Mouse (Mus musculus) large intestine, adult 2 months (tissue): ENCODE measurements around the gene Syne2. TPM values are rescaled to one million over a fixed set of nuclear protein-coding genes. Genes with fewer than 3 reads are reported as not detected.
A peak's percentile ranks its signal among the peaks of the same experiment; 100 is the strongest.

Experiments
- DNase-seq: peaks from one replicate; pipeline ENCODE4 v3.0.0-alpha.2; 2012; ENCODE audit warnings: low read depth, low spot score
- WGBS: fragments of 180-500 bp; shearing (Covaris S2); methylation state at CpG from one replicate; pipeline ENCODE4 v1.1.7; 2018; 5-methylcytosine and 5-hydroxymethylcytosine counted together
- polyA plus RNA-seq: library from polyadenylated mRNA; depleted of rRNA; stranded (reverse); fragments of >200 nt; gene quantifications from 2 replicates; pipeline ENCODE4 v1.2.3, GENCODE M21; 2012

The Syne2 gene
- polyA plus RNA-seq, 1 experiment, result 22.3 TPM

GRCm38 (mm10) chr12:76013480-76013879 lies 195.5 kb downstream of the Syne2 start:
- 43% methylated on average over 4 of the region's 4 CpGs for WGBS
- no peak for DNase-seq

- 20% methylated on average over 15 of the region's 15 CpGs for WGBS
- DNase-seq, result no peak
These were observed 197.1 kb downstream of the Syne2 start for GRCm38 (mm10) chr12:76015026-76015425.

DNA sequence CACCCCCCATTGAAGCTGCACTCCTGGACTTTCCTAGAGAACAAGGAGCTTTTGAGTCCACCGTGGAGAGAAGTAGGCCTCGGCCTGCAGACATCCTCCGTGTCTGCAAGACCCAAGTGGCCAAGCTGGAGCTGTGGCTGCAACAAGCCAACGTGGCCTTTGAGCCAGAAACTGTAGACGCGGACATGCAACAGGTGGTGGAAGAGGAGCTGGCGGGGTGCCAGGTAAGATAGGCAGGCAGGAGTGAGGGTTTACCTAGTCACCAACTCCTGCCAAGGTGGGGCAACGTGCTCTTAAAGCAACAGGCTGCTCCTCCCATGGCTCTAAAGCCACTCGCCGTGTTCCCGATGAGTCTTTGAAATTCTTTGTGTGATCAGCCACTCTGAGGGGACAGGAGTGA lies 197.6 kb downstream of the Syne2 start:
- DNase-seq, result peak; percentile 78
- WGBS, result 35% methylated on average over 11 of the region's 11 CpGs

DNA sequence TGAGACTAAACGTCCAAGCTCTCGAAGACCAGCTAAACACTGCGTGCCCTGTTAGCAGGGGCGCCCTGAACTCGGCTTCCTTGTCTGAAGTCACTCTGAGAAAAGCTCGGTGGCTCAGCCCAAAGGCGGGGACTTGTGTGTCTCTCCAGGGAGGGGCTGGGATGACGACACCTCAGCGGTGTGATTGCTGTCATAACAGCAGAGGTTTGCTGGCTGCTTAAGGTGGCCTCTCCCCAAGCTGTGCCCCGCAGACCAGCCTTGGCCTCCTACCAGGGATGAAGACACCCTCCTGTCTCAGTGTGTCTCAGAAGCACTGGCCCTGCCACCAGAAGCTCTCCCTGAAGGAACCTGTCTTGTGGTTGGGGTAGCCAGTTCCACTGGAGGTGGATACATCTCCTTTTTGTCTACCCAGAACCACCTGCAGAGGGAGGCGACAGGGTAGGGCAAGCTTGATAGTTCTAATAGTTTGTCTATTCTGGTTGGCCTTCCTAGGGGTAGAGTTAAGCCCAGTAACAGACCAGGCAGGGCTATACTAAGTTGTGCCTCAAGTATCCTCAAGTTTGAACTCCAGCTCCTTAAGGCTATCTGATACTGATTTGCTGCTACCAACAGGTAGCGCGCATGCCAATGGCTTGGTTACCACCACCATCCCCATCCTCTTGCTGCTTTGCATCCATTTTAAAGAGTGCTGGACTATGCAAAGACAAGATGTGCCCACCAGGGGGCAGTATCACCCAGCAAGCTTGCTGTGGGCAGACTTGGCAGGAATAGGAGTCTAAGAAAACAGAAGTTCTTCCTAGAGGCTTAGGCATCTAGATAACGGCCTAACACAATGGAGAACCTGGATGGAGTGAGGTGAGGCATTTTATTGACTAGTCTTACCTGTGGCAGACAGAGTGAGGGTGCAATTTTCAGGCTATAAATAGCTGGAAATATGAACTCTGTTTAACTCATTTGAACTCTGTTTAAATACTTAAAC lies 198.5 kb downstream of the Syne2 start:
- 41% methylated on average over 14 of the region's 14 CpGs for WGBS
- no peak for DNase-seq

GRCm38 (mm10) chr12:76018640-76019039 lies 200.7 kb downstream of the Syne2 start:
- 22% methylated on average over 8 of the region's 8 CpGs for whole genome bisulfite sequencing
- peak; percentile 75 for DNase-seq

- DNase-seq, result no peak
- WGBS, result 86% methylated on average over 8 of the region's 8 CpGs
These were observed 224.4 kb downstream of the Syne2 start for GRCm38 (mm10) chr12:76042301-76042700.

GRCm38 (mm10) chr12:76046561-76046960 lies 228.6 kb downstream of the Syne2 start:
- WGBS, result 92% methylated on average over 6 of the region's 6 CpGs
- no peak for DNase-seq

- DNase-seq, result no peak
- WGBS, result 93% methylated on average over 3 of the region's 3 CpGs
These were observed 230.0 kb downstream of the Syne2 start for GRCm38 (mm10) chr12:76047921-76048320.

DNA sequence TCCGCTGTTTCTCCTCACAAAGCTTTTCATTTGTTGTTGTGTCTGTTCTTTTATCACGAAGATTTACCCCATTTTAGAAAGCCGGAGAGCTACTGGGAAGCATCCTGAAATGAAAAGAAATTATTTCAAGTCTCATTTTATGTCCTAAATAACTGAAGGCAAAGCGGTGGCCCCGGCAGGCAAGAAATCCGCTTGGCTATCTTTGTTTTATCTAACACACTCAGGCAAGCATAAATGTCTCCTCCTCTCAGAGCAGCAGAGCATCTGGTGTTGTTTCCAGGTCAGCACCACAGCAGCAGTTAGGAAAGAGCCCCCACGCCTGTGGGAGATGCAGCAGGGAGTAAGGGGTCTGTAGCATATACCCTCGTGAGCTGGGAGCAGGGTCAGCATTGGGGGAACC lies 230.7 kb downstream of the Syne2 start:
- WGBS, result 94% methylated on average over 8 of the region's 8 CpGs
- no peak for DNase-seq

- 38% methylated on average over 5 of the region's 5 CpGs for WGBS
- no peak for DNase-seq
These were observed 231.4 kb downstream of the Syne2 start for GRCm38 (mm10) chr12:76049343-76049742.

GRCm38 (mm10) chr12:76051879-76052278 lies 233.9 kb downstream of the Syne2 start:
- no peak for DNase-seq
- WGBS, result 93% methylated on average over 9 of the region's 9 CpGs

DNA sequence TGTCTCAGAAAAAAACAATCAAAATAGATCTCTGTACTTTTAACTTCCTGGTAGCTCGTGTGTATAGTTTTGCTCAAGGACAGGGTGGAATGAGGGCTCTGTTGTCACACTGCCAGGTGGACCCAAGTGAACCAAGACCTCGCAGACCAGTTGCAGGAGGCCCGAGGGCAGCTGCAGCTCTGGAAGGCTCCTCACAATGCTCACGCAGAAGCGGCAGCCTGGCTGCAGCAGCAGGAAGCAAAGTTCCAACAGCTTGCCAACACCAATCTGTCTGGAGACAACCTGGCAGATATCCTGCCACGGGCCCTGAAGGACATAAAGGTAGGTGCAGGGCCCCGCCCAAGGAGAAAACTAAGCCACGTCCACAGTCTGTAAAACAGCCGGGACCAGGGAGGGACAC lies 236.7 kb downstream of the Syne2 start:
- DNase-seq, result peak; percentile 75
- WGBS, result 32% methylated on average over 9 of the region's 9 CpGs

- DNase-seq, result no peak
- 91% methylated on average over 4 of the region's 4 CpGs for WGBS
These were observed 245.1 kb downstream of the Syne2 start for GRCm38 (mm10) chr12:76063001-76063400.

DNA sequence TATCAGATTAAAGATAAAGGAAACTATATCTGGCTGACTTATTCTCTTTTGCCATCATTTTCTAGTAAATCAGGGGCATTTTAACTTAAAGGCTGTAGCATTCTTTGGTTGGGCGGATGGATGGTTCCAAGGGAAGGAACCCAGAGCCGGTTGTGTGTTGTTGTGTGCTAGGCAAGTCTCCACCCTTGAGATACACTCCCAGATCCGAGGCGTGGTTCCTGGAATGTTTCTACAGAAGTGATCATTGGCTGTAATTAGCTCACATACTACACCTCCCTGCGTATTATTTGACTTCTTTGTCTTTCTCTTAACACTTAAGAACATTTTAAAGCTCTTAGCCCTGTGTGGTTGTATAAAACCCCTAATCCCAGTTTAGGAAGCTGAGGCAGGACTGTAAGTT lies 252.5 kb downstream of the Syne2 start:
- 40% methylated on average over 5 of the region's 5 CpGs for WGBS
- no peak for DNase-seq

- 73% methylated on average over 19 of the region's 19 CpGs for WGBS
These were observed 254.3 kb downstream of the Syne2 start for GRCm38 (mm10) chr12:76071935-76072849.

DNA sequence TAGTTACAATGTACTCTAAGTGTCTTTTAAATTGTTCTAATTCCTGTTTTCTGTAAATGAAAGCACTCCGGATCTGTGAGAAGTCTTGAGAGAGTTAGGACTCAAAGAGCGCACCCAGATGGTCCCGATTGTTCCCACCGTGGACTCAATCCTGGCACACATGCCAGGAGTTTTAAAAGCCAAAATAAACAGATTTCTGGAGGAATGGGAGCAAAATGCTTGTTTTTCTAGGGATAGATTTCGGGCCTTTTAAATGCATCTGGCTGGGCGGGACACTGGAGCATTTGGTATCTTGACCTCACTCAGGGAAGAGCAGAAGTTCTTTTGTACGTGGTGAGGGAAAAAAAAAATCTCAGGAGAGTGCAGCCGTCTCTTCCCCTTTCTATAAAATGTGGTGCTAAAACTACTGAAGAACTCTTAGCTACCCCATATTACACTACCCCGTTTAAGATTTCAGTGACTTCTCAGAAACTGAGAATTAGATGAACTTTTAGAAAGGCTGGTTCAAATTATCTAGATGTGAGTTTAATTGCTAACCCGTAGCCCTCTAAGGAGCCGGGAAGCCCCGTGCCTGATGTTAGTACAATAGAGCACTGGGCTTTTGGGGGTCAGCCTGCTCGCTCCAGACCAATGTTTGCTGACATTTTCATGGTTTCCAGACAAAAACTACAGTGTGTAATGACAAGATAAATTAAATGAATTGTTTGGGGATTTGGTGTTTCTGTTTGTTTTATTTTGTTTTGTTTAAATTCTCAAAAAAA lies 255.3 kb downstream of the Syne2 start:
- DNase-seq, result no peak
- WGBS, result 73% methylated on average over 13 of the region's 13 CpGs

More at GRCm38 (mm10) chr12:76071935-76072849, 254.3 kb downstream of the Syne2 start:
- DNase-seq, result no peak

DNA sequence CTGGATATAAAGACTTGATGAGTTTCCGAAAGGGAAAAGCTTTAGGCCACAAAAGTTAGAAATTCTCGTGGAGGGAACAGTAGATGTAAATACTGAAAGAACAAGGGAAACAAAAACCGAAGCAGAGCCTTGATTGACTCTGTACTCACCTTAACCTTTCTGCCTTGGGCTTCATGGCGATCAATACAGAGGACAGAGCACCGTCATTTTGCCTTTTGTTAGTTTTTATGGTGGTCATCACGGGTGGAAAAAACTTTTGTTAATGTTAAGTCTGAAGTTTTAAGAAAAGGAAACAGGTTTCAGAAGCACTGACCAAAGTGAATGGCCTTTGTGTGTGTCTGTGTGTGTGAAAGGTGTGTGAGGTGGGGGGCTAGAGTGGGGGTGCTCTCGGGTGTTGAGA lies 256.0 kb downstream of the Syne2 start:
- WGBS, result 87% methylated on average over 7 of the region's 7 CpGs
- no peak for DNase-seq

DNA sequence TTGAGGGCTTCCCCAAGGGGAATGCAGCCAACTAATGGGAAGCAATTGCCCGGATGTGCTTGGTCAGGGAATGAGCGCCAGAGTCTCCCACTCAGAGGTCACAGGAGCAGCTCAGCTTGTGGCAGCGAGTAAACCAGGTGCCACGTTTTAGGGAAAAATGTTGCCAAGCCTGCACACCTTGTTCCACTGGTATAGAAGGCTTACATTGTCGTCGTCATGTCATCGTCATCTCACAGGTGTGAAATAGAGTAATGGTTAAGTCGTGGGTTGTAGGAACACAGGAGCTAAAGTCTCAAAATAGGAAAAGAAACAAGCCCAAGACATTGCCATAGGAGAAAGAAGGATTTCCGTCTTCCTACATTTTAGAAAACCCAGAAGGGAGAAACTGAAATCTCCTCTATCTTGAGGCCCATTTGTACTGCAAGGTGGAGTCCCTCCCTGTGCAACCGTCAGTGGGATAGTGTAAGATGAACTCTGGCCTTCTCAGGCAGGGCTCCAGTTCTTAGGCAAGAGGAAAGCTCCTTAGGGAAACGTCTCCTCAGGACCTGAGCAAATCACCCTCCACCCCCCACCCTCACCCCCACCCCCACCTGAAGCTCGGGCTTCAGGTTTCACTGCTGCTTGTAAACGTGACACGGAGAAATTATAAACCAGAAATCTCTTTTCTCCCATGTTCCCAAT lies 263.1 kb downstream of the Syne2 start:
- no peak for DNase-seq

More for the DNA sequence above, 263.1 kb downstream of the Syne2 start:
- WGBS, result 27% methylated on average over 14 of the region's 14 CpGs
